Mouse (Mus musculus) ES-Bruce4 (cell line): ENCODE results near the gene Hdac1.

Experiments used
- CTCF ChIP-seq: IDR thresholded peaks from one replicate; pipeline ENCODE4 v1.8.1; 2011; ENCODE audit warnings: low read depth, low read length
- EP300 ChIP-seq: IDR thresholded peaks from 2 replicates; pipeline ENCODE4 v1.6.1; 2011; ENCODE audit warnings: low read depth, low read length; ENCODE audit not compliant: insufficient read depth

DNA sequence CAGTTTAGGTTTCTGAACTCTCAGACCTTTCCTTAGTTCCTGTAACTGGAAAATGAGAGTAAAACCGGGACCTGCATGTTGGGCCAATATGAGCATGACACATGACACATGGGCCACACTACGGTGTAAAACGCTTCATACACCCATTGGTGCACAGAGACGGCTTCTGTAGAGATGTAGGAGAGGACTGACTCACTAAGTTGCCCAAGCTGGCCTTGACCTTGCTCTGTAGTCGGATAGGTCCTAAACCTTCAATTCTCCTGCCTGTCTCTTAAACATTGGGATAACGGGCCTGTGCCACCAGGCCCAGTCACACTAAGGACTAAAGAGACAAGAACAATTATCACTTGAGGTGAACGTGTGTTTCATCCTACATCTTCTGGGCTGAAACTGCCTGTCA lies 25.9 kb upstream of the Hdac1 start:
- TF ChIP-seq EP300 = no peak
- no peak for TF ChIP-seq CTCF
